Mouse (Mus musculus) liver, embryonic 18 days (tissue): ENCODE results near the gene Gjb4. TPM values are rescaled to one million over a fixed set of nuclear protein-coding genes. Genes with fewer than 3 reads are reported as not detected.

Source experiments
- polyA plus RNA-seq: library from polyadenylated mRNA; depleted of rRNA; stranded (reverse); fragments of >200 nt; gene quantifications from 2 replicates; pipeline ENCODE4 v1.2.3, GENCODE M21; 2012; rRNA removed

Gene Gjb4
- polyA plus RNA-seq = 0.03 TPM in 1 of 2 replicates, not detected in the other

DNA sequence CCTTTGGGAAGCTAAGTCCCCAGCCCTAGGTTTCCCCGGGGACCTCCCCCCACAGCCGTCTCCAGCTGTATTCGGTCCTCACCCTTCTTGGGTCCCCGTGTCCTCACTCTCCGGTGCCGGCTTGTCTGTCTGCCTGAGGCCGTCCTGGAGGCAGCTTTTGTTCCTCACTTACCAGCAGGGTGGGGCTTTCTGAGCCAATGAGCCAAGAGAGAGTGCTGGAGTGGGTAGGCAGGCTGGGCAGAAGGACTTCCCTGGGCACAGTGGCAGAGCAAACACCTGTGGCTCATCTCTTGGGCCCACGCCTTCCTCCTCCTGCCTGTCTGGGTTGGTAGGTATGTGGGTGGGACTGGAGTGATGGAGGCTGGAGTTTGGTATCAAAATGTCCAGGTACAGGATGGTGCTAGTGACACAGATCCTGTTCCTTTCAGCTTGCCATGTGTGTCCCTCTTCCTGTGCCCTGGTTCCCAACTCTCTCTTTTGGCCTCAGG lies at the start of gene Gjb4:
Gjb4 (minus strand) TSS at position 131 of the 488 bp plus-strand sequence.

DNA sequence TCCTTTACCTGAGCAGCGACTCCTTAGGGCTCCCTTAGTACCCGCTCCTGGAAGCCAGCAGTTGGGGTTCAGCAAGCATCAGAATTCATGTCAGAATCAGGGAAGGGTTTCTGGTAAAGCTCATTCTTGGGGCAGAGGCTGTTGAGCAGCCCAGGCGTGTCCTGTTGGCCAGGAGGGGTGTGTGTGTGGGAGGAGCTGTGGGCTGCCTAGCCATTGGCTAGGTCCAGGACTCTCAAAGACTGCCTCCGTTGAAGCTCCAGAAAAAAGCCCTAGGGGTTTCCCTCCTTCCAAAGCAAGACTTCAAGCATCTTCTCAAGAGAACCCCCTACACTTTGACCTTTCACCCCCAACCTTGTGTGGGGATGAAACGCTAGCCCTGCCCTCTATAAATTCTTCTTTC lies 4.1 kb upstream of the Gjb4 start, which contains the start of gene Gjb5:
Gjb5 (minus strand) TSS at position 164 of the 400 bp plus-strand sequence.

DNA sequence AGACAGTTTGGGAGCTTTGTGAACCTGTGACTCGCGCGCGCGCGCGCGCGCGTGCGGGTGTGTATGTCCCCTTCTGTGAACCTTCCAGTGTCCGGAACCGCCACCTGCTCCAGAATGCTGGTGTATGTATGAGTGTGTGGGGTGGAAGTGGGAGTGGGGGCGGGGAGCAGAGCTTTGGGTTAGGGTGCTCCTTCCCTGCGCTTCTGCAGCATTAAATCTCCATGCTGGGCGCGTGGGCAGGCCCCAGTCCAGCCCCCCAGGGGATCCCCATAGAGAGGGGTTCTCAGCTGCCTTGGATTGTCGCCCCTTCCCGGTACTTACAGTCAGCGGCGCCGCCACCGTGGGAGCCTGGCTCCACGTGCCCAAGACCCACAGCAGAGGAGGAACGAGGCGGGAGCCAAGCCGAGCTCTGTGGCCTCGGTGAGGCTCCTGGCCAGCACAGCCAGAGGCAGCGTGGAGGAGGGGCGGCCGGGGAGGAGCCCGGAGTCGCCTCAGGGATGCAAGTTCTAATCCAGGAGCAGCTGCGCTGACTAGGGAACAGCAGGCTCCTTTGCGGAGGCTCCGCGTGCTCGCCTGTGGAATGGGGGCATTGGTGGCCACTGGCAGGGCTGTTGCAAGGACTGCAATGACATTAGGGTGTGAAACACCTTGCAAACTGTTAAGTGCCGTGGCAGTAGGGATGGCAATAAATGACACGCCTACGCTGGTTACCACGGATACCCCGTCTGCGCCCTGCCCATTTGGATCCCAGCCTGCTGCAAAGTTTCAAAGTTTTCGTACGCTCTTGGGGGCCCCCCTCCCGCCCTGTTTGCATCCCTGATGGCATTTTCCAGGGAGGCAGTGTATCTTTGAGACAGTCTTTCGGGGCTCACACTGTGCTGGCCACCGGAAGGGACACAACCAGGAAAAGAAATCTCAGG lies 23.4 kb downstream of the Gjb4 start, which contains the start of gene Gjb3:
Gjb3 (minus strand) TSS at position 664 of the 920 bp plus-strand sequence.

DNA sequence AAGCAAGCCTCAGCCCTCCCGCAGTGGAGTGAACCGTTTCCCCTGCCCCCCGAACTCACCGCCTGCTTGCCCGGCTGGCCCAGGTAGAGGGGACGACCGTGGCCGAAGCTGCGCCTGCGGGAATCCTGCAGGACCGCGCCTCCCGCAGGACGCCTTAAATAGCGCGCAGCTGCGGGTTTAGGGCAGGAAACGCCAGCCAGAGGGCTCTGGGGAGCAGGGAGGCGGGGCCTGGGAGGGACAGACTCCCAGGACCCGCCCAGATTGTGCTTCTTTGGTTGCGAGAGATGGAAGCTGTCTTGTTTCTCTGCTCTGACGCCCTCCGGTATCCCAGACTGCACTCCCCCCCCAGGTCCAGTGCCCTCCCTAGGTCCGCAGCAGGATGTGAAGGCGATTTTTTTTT lies 40.0 kb downstream of the Gjb4 start, which contains the start of gene Gja4:
Gja4 (minus strand) TSS at position 179 of the 400 bp plus-strand sequence.

Other genes with a start within 250 kb of the Gjb4 start
- 5.3 and 5.5 TPM in 2 replicates for gene Tmem35b, start 230.4 kb downstream of the Gjb4 start, polyA plus RNA-seq
- 0.12 and 0.20 TPM in 2 replicates for gene Dlgap3, start 184.9 kb downstream of the Gjb4 start, polyA plus RNA-seq
- 16.9 and 17.0 TPM in 2 replicates for gene Smim12, start 110.3 kb downstream of the Gjb4 start, polyA plus RNA-seq
- 3.7 TPM in 2 replicates for gene Gja4, start 40.0 kb downstream of the Gjb4 start, polyA plus RNA-seq
- gene Gjb3, start 23.2 kb downstream of the Gjb4 start, polyA plus RNA-seq = 0.29 and 0.50 TPM in 2 replicates
- 0.08 and 0.11 TPM in 2 replicates for gene Gjb5, start 4.1 kb upstream of the Gjb4 start, polyA plus RNA-seq